Mouse (Mus musculus) lung, postnatal 25 days (tissue): ENCODE data around the gene Zfp260.
"Not testable (repeated sequence)": the region's sequence is repeated elsewhere in the genome, so short reads cannot be mapped to it uniquely, and the experiment has no call there.

Source experiments
- DNase-seq: peaks from one replicate; pipeline ENCODE4 v3.0.0; 2022; ENCODE audit warnings: low spot score

Gene Zfp260

GRCm38 (mm10) chr7:30094646-30095429 is at the start of gene Zfp260:
Gene Zfp260 (plus strand): TSS chr7:30094777.
- DNase-seq, result peak; percentile 94

GRCm38 (mm10) chr7:30048126-30048525 is 46.5 kb upstream of the Zfp260 start:
- no peak for DNase-seq

GRCm38 (mm10) chr7:30050882-30051548 is 43.6 kb upstream of the Zfp260 start, which contains the start of gene Zfp14:
Gene Zfp14 (minus strand): TSS chr7:30051380.
- DNase-seq, result peak; percentile 92

- no peak for DNase-seq
Observed at GRCm38 (mm10) chr7:30053591-30053990, 41.0 kb upstream of the Zfp260 start.

- DNase-seq, result no peak
Observed at GRCm38 (mm10) chr7:30060341-30060740, 34.2 kb upstream of the Zfp260 start.

- DNase-seq, result no peak
Observed at GRCm38 (mm10) chr7:30062478-30062877, 32.1 kb upstream of the Zfp260 start.

GRCm38 (mm10) chr7:30064622-30065021 is 30.0 kb upstream of the Zfp260 start:
- DNase-seq, result no peak

- peak; percentile 74 for DNase-seq
Observed at GRCm38 (mm10) chr7:30072146-30073028, 22.2 kb upstream of the Zfp260 start, which contains the start of gene Zfp82. Gene Zfp82 (minus strand): TSS chr7:30072900.

GRCm38 (mm10) chr7:30086524-30086923 is 8.1 kb upstream of the Zfp260 start:
- no peak for DNase-seq

- DNase-seq, result no peak
Observed at GRCm38 (mm10) chr7:30089405-30089804, 5.2 kb upstream of the Zfp260 start.

GRCm38 (mm10) chr7:30090092-30090969 is 4.2 kb upstream of the Zfp260 start, which contains the start of the genes Gm26920 and Zfp566:
Gene Gm26920 (minus strand): TSS chr7:30090410.
Gene Zfp566 (minus strand): TSS chr7:30090527.
- peak; percentile 97 for DNase-seq

GRCm38 (mm10) chr7:30090970-30091585 is 3.5 kb upstream of the Zfp260 start:
- DNase-seq, result peak; percentile 16

GRCm38 (mm10) chr7:30092666-30093065 is 1.9 kb upstream of the Zfp260 start:
- no peak for DNase-seq

GRCm38 (mm10) chr7:30093918-30094415 is 610 bp upstream of the Zfp260 start:
- no peak for DNase-seq

GRCm38 (mm10) chr7:30095551-30096125 is 1.1 kb downstream of the Zfp260 start:
- no peak for DNase-seq

- DNase-seq, result peak; percentile 43
Observed at GRCm38 (mm10) chr7:30099297-30099696, 4.7 kb downstream of the Zfp260 start.

- DNase-seq, result no peak
Observed at GRCm38 (mm10) chr7:30116076-30116475, 21.5 kb downstream of the Zfp260 start.

GRCm38 (mm10) chr7:30117935-30118334 is 23.4 kb downstream of the Zfp260 start:
- not testable (repeated sequence) for DNase-seq

- DNase-seq, result peak; percentile 90
Observed at GRCm38 (mm10) chr7:30121308-30122187, 27.0 kb downstream of the Zfp260 start, which contains the start of gene Zfp382. Gene Zfp382 (plus strand): TSS chr7:30121942.
